Mouse (Mus musculus): ENCODE measurements around the gene Rln1. TPM values are rescaled to one million over a fixed set of nuclear protein-coding genes. Genes with fewer than 3 reads are reported as not detected.

Rln1 gene
- polyA plus RNA-seq, 1 experiment from 2014 or later = not detected

DNA sequence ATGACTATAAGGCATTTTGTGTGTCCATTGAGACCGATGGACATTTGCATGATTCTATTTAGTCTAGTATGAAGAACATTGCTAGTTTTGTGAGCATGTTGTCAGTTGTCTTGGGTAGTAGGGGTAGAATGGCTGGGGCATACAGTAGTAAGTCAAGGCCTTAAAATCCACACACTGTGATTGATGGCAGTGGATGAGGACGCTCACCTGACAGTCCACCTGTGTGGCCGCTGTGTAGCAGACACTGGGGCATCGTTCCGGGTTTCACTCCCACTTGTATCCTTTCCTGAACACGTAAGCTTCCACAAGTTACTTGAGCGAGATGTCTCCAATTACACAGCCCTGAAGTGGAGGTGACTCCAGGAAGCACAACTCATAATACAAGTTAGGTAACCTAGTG, 29.1 kb upstream of the Rln1 start:
- H3K4me3 ChIP-seq (ENCODE audit: low read depth, low read length) = no peak overlapping the region
- no peaks in the 10 kb centered on the region for H3K9me3 ChIP-seq (ENCODE audit: low read length)
- H3K27ac ChIP-seq (ENCODE audit: low read depth) = no peak overlapping the region
- peaks cover 33% of the 10 kb centered on the region for H3K4me1 ChIP-seq (ENCODE audit: insufficient read depth)
- ATAC-seq (no peak), DNase-seq (no peak)
- no peak overlapping the region for H3K9ac ChIP-seq (replicated peaks)
- peaks cover 7% of the 10 kb centered on the region for H3K36me3 ChIP-seq (replicated peaks; ENCODE audit: insufficient read depth, low read length)
- 92% methylated on average over 7 of the region's 7 CpGs for WGBS (ENCODE audit: insufficient replicate concordance)
- no peak for TF ChIP-seq EP300 (IDR thresholded peaks at IDR 0.05; ENCODE audit: low read depth)
- TF ChIP-seq CTCF (IDR thresholded peaks at IDR 0.05; ENCODE audit: low read depth) = no peak
- no peak overlapping the region for H3K4me2 ChIP-seq (ENCODE audit: low read depth, low read length)
- no peaks in the 10 kb centered on the region for H3K27me3 ChIP-seq (ENCODE audit: insufficient read depth, low read length)

DNA sequence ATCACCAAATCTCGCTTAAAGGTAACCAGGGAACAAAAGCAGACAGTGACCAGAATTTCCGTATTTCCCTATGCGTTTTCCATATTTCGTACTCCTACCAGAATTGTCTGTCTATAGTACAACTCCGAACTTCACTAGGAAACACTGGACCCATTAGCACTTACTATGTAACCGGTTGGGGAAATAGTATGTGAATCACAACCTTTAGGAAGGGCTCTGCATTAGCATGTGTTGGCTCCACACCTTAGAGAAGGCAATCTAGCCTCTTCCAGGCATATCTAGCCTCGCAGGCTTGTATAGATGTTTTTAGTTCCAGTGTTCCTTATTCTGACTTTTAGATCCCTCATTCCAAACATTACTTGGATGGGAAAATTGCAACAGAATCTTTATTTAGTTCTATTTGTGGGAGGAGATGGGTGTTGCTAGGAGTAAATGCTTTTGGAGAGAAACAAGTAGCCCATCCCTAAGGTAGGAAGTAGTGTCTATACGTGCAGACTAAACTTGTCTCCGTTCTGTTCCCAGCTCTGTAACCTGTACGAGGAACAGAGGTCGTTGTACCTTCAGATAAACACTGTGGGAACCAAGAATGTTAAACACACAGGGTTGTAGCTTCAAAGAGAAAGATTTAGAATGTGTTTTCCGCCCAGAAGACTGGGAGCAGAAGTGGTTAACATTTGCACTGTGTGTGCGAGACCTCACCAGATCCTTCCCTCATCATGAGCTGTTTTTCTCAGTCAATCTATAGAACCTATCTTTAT, 27.9 kb upstream of the Rln1 start:
- H3K27ac ChIP-seq (ENCODE audit: low read depth) = 0 out of 2 replicates have a peak overlapping the region, but pooled peaks have one; percentile 13
- ATAC-seq = no peak

DNA sequence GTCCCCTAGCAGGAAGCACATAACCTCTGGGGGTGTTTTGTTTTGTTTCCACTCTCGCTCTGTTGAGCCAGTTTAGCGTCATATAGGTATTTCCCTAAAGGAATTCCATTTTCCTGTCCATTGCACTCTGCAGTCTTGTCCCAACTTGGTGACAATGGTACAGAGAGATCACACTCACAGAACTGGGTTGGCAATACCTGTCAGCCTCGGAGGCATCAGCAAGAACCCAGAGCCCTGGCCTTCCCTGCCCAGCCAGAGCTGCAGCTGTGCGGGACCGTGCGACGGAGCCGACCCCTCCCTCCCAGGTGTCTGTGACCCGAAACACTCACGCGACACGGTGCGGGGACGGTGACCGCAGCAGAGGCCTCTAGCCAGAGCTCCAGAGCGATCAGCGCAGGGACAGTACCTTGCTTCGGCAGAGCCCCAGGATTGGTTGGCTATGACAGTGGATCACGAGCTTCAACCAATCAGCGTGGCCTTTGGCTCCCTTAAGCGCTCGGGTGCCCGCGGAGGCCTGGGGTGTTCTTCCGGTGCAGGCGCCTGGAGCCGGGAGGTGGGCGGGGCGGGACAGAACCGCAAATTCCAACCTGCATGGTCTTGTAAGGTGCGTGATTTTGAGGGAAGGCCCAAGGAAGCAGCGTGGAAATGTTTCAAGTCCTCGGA, 27.1 kb upstream of the Rln1 start:
- 2% methylated on average over 33 of the region's 33 CpGs for WGBS (ENCODE audit: insufficient replicate concordance)
- Histone ChIP-seq H3K36me3 (replicated peaks; ENCODE audit: insufficient read depth, low read length) (peaks cover 13% of the 10 kb centered on the region), H3K27me3 (ENCODE audit: insufficient read depth, low read length) (no peaks in the 10 kb centered on the region), H3K27ac (ENCODE audit: low read depth) (peak overlapping the region; percentile 26; the same call in 1 of the 2 replicates), H3K4me3 (ENCODE audit: low read depth, low read length) (peak overlapping the region; percentile 64), H3K4me2 (ENCODE audit: low read depth, low read length) (peak overlapping the region; percentile 92), H3K9me3 (ENCODE audit: low read length) (no peaks in the 10 kb centered on the region), H3K4me1 (ENCODE audit: insufficient read depth) (peaks cover 28% of the 10 kb centered on the region), H3K9ac (replicated peaks) (peak overlapping the region; percentile 73)
- ATAC-seq = peak; percentile 100
- no peak for TF ChIP-seq CTCF (IDR thresholded peaks at IDR 0.05; ENCODE audit: low read depth)
- no peak for TF ChIP-seq EP300 (IDR thresholded peaks at IDR 0.05; ENCODE audit: low read depth)
- peak; percentile 91 for DNase-seq

More for the DNA sequence above, 27.9 kb upstream of the Rln1 start:
- no peaks in the 10 kb centered on the region for H3K27me3 ChIP-seq (ENCODE audit: insufficient read depth, low read length)
- H3K36me3 ChIP-seq (replicated peaks; ENCODE audit: insufficient read depth, low read length) = peaks cover 13% of the 10 kb centered on the region
- H3K4me1 ChIP-seq (ENCODE audit: insufficient read depth) = peaks cover 28% of the 10 kb centered on the region
- H3K4me2 ChIP-seq (ENCODE audit: low read depth, low read length) = peak overlapping the region; percentile 92
- H3K9ac ChIP-seq (replicated peaks) = peak overlapping the region; percentile 73
- peak overlapping the region; percentile 64 for H3K4me3 ChIP-seq (ENCODE audit: low read depth, low read length)
- 35% methylated on average over 13 of the region's 13 CpGs for WGBS (ENCODE audit: insufficient replicate concordance)
- H3K9me3 ChIP-seq (ENCODE audit: low read length) = no peaks in the 10 kb centered on the region
- TF ChIP-seq EP300 (IDR thresholded peaks at IDR 0.05; ENCODE audit: low read depth) = no peak
- no peak for TF ChIP-seq CTCF (IDR thresholded peaks at IDR 0.05; ENCODE audit: low read depth)
- no peak for DNase-seq

DNA sequence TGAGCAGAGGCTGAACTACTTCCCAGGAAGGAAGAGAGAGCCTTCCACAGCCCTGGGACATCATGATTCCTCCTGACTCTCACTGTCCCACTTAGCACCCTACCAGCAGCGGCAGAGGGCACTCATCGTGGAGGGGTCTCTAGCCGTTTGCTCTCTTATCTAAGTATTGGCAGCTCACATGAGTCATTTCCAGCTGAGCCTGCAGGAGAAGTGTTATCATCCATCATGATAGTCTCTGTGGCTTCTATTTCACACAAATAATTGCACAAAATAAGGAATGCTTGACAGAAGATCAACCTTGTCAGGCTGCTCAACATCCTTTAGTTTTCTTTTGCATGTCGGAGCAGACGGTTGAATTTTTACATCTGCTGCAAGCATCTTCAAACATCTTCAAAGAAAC, 25.8 kb upstream of the Rln1 start:
- Histone ChIP-seq H3K4me2 (ENCODE audit: low read depth, low read length) (no peak overlapping the region), H3K27ac (ENCODE audit: low read depth) (no peak overlapping the region), H3K36me3 (replicated peaks; ENCODE audit: insufficient read depth, low read length) (peaks cover 17% of the 10 kb centered on the region), H3K4me1 (ENCODE audit: insufficient read depth) (peaks cover 21% of the 10 kb centered on the region), H3K27me3 (ENCODE audit: insufficient read depth, low read length) (no peaks in the 10 kb centered on the region), H3K4me3 (ENCODE audit: low read depth, low read length) (no peak overlapping the region), H3K9ac (replicated peaks) (no peak overlapping the region), H3K9me3 (ENCODE audit: low read length) (no peaks in the 10 kb centered on the region)
- ATAC-seq (no peak), DNase-seq (no peak)
- 54% methylated on average over 5 of the region's 5 CpGs for WGBS (ENCODE audit: insufficient replicate concordance)
- TF ChIP-seq EP300 (IDR thresholded peaks at IDR 0.05; ENCODE audit: low read depth) (no peak), CTCF (IDR thresholded peaks at IDR 0.05; ENCODE audit: low read depth) (no peak)

DNA sequence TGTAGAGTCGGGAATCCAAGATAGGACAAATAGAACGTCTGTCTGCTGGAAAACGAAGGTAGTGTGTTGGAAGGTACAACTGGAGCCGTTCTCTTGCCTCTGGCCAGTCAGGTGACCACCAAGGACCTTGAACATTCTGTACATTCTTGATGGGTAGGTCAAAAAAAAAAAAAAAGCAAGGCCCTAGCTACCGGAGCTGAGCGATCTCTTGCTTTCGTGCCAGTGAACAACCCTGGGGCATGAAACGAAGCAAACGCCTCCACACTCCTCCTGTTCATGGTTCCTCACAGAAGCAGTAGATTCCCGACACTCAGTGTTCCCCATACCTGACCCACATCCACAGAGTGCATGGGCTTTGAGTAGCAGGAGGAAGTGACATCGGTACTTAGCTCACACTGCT, 21.8 kb upstream of the Rln1 start:
- H3K9ac ChIP-seq (replicated peaks) = no peak overlapping the region
- peaks cover 19% of the 10 kb centered on the region for H3K36me3 ChIP-seq (replicated peaks; ENCODE audit: insufficient read depth, low read length)
- DNase-seq (no peak), ATAC-seq (no peak)
- 68% methylated on average over 11 of the region's 11 CpGs for WGBS (ENCODE audit: insufficient replicate concordance)
- no peaks in the 10 kb centered on the region for H3K27me3 ChIP-seq (ENCODE audit: insufficient read depth, low read length)
- no peaks in the 10 kb centered on the region for H3K9me3 ChIP-seq (ENCODE audit: low read length)
- no peak overlapping the region for H3K4me3 ChIP-seq (ENCODE audit: low read depth, low read length)
- H3K27ac ChIP-seq (ENCODE audit: low read depth) = no peak overlapping the region
- peaks cover 17% of the 10 kb centered on the region for H3K4me1 ChIP-seq (ENCODE audit: insufficient read depth)
- no peak overlapping the region for H3K4me2 ChIP-seq (ENCODE audit: low read depth, low read length)
- TF ChIP-seq EP300 (IDR thresholded peaks at IDR 0.05; ENCODE audit: low read depth) (no peak), CTCF (IDR thresholded peaks at IDR 0.05; ENCODE audit: low read depth) (no peak)

All from liver, postnatal 0 days (tissue).